Mouse (Mus musculus) right cerebral cortex, adult 2 months (tissue): ENCODE data around the gene Crabp2.

ENCODE experiments used
- DNase-seq, 2 experiments: peaks; one replicate each; pipeline ENCODE4 v3.0.0; 2021 to 2022; ENCODE audit warnings: low spot score in 2 of 2

Crabp2 gene

GRCm38 (mm10) chr3:87958476-87958875 is 10.0 kb downstream of the Crabp2 start:
- DNase-seq = no peak

- no peak for DNase-seq
These were observed 10.5 kb downstream of the Crabp2 start for GRCm38 (mm10) chr3:87958967-87959366.

GRCm38 (mm10) chr3:87959371-87959770 is 10.9 kb downstream of the Crabp2 start:
- DNase-seq = no peak

- no peak for DNase-seq
These were observed 11.7 kb downstream of the Crabp2 start for GRCm38 (mm10) chr3:87960191-87960585.

GRCm38 (mm10) chr3:87960586-87961191 is 12.2 kb downstream of the Crabp2 start:
- peak; percentile 75 for DNase-seq

GRCm38 (mm10) chr3:87970184-87970938 is 21.9 kb downstream of the Crabp2 start:
- peak; percentile 62 to 68 for DNase-seq

- no peak for DNase-seq
These were observed 22.5 kb downstream of the Crabp2 start, which contains the start of gene Nes for GRCm38 (mm10) chr3:87970939-87971488. TSS of gene Nes (plus strand) at chr3:87971078.

- no peak for DNase-seq
These were observed 23.2 kb downstream of the Crabp2 start for GRCm38 (mm10) chr3:87971489-87972202.

GRCm38 (mm10) chr3:87972203-87972664 is 23.8 kb downstream of the Crabp2 start:
- no peak for DNase-seq

- DNase-seq = no peak
These were observed 24.3 kb downstream of the Crabp2 start for GRCm38 (mm10) chr3:87972776-87973175.

- no peak for DNase-seq
These were observed 25.3 kb downstream of the Crabp2 start for GRCm38 (mm10) chr3:87973593-87974380.

GRCm38 (mm10) chr3:87974381-87974987 is 26.0 kb downstream of the Crabp2 start:
- no peak for DNase-seq

- DNase-seq = no peak
These were observed 31.0 kb downstream of the Crabp2 start for GRCm38 (mm10) chr3:87979493-87979892.

- DNase-seq = no peak
These were observed 31.6 kb downstream of the Crabp2 start for GRCm38 (mm10) chr3:87980085-87980484.

GRCm38 (mm10) chr3:87980728-87981127 is 32.3 kb downstream of the Crabp2 start:
- DNase-seq = no peak

GRCm38 (mm10) chr3:87981214-87981760 is 32.8 kb downstream of the Crabp2 start:
- no peak for DNase-seq

- DNase-seq = no peak
These were observed 33.7 kb downstream of the Crabp2 start for GRCm38 (mm10) chr3:87981894-87982835.

- no peak for DNase-seq
These were observed 34.6 kb downstream of the Crabp2 start for GRCm38 (mm10) chr3:87982836-87983601.

- DNase-seq = no peak
These were observed 35.2 kb downstream of the Crabp2 start for GRCm38 (mm10) chr3:87983627-87984026.
